ENCODE assay signal across 14 mouse cellular contexts in genomic region chr2:168115826-168116225, GRCm38 (mm10). TPM values are rescaled to one million over a fixed set of nuclear protein-coding genes. Genes with fewer than 3 reads are reported as not detected.
DNase-seq lines count a peak whose midpoint lies in the region; ATAC-seq and TF ChIP-seq lines count a peak whose summit lies in the region.
"Had no signal": no experiment of that assay in that cellular context is flagged by ENCODE, and none has a peak within 500 bp of the region (broad histone marks: within the 10 kb centered on the region; RNA-seq: fewer than 3 reads in every experiment).

No protein-coding gene starts in this region.

- H3K27ac ChIP-seq in heart, embryonic 13.5 days (replicated peaks): no peak overlapping the region
- peak overlapping the region; percentile 47; the same call in 1 of the 2 replicates for H3K27ac ChIP-seq in lung, embryonic 14.5 days (ENCODE audit: low read depth)
- peak overlapping the region; percentile 78 for H3K27ac ChIP-seq in ES-Bruce4 (ENCODE audit: insufficient read depth, low read length)
- H3K27ac ChIP-seq in embryonic facial prominence, embryonic 12.5 days: peak overlapping the region; percentile 82; the same call in 1 of the 2 replicates
- H3K27ac ChIP-seq: hindbrain, embryonic 15.5 days; liver, embryonic 15.5 days had no signal

- no peaks in the 10 kb centered on the region for H3K36me3 ChIP-seq in heart, embryonic 13.5 days
- no peaks in the 10 kb centered on the region for H3K36me3 ChIP-seq in lung, embryonic 14.5 days (ENCODE audit: insufficient read depth)
- no peaks in the 10 kb centered on the region for H3K36me3 ChIP-seq in ES-Bruce4 (ENCODE audit: control insufficient read depth, insufficient read depth, low read length, poor library complexity, severe bottlenecking)
- H3K36me3 ChIP-seq in embryonic facial prominence, embryonic 12.5 days: no peaks in the 10 kb centered on the region
- H3K36me3 ChIP-seq: hindbrain, embryonic 15.5 days; liver, embryonic 15.5 days had no signal

- no peak overlapping the region for H3K4me3 ChIP-seq in heart, embryonic 13.5 days
- no peak overlapping the region for H3K4me3 ChIP-seq in lung, embryonic 14.5 days (ENCODE audit: low read depth, low read length)
- no peak overlapping the region for H3K4me3 ChIP-seq in ES-Bruce4 (ENCODE audit: low read depth, low read length)
- H3K4me3 ChIP-seq in embryonic facial prominence, embryonic 12.5 days: no peak overlapping the region
- H3K4me3 ChIP-seq: hindbrain, embryonic 15.5 days; liver, embryonic 15.5 days had no signal

- no peak for TF ChIP-seq EP300 in ES-Bruce4 (IDR thresholded peaks at IDR 0.05; ENCODE audit: insufficient read depth, low read depth, low read length)

- WGBS in heart, embryonic 13.5 days: 78% methylated on average over 3 of the region's 3 CpGs
- 68% methylated on average over 3 of the region's 3 CpGs for whole genome bisulfite sequencing in lung, embryonic 14.5 days
- WGBS in embryonic facial prominence, embryonic 12.5 days: 80% methylated on average over 3 of the region's 3 CpGs

- ATAC-seq in heart, embryonic 13.5 days (ENCODE audit: extremely low read depth, insufficient number of reproducible peaks, low FRiP score, low TSS enrichment): no peak
- ATAC-seq in lung, embryonic 14.5 days (ENCODE audit: insufficient read depth): no peak
- no peak for ATAC-seq in embryonic facial prominence, embryonic 12.5 days (ENCODE audit: insufficient number of reproducible peaks, insufficient read depth, low FRiP score, low TSS enrichment)

- TF ChIP-seq CTCF in lung, embryonic 14.5 days (IDR thresholded peaks at IDR 0.05; ENCODE audit: low read depth): no peak
- no peak for TF ChIP-seq CTCF in ES-Bruce4 (IDR thresholded peaks at IDR 0.05; ENCODE audit: low read depth, low read length)

- no peaks in the 10 kb centered on the region for H3K9me3 ChIP-seq in heart, embryonic 13.5 days
- no peaks in the 10 kb centered on the region for H3K9me3 ChIP-seq in lung, embryonic 14.5 days (ENCODE audit: low read depth, low read length)
- no peaks in the 10 kb centered on the region for H3K9me3 ChIP-seq in ES-Bruce4 (replicated peaks; ENCODE audit: control insufficient read depth, insufficient read depth, low read length, poor library complexity, severe bottlenecking)
- H3K9me3 ChIP-seq in embryonic facial prominence, embryonic 12.5 days: no peaks in the 10 kb centered on the region
- H3K9me3 ChIP-seq: hindbrain, embryonic 15.5 days; liver, embryonic 15.5 days had no signal

- no peak overlapping the region for H3K4me2 ChIP-seq in heart, embryonic 13.5 days
- H3K4me2 ChIP-seq in lung, embryonic 14.5 days: no peak overlapping the region
- no peak overlapping the region for H3K4me2 ChIP-seq in embryonic facial prominence, embryonic 12.5 days (replicated peaks)
- H3K4me2 ChIP-seq: hindbrain, embryonic 15.5 days; liver, embryonic 15.5 days had no signal

- no peak for TF ChIP-seq POLR2A in ES-Bruce4 (IDR thresholded peaks at IDR 0.05; ENCODE audit: insufficient read depth, low read length)

- peak overlapping the region; percentile 72; the same call in 1 of the 2 replicates for H3K9ac ChIP-seq in heart, embryonic 13.5 days
- no peak overlapping the region for H3K9ac ChIP-seq in lung, embryonic 14.5 days
- no peak overlapping the region for H3K9ac ChIP-seq in ES-Bruce4 (ENCODE audit: low read depth, poor library complexity, severe bottlenecking)
- H3K9ac ChIP-seq in embryonic facial prominence, embryonic 12.5 days: no peak overlapping the region
- H3K9ac ChIP-seq: hindbrain, embryonic 15.5 days; liver, embryonic 15.5 days had no signal

- no peak for DNase-seq in heart, adult 8-10 months (ENCODE audit: low spot score)
- DNase-seq in lung, embryonic 14.5 days: no peak
- DNase-seq in lung, postnatal 4 days: no peak
- DNase-seq in spleen, adult 18-20 months: no peak
- DNase-seq: cerebellum, adult 18-20 months; heart, adult 11 months; kidney, postnatal 14 days; right cerebral cortex, postnatal 14 days; thymus, adult 2 months had no signal

- peaks cover 14% of the 10 kb centered on the region; the same call in 1 of the 2 replicates for H3K27me3 ChIP-seq in heart, embryonic 13.5 days (replicated peaks)
- no peaks in the 10 kb centered on the region; the same call in none of the 2 replicates for H3K27me3 ChIP-seq in lung, embryonic 14.5 days (ENCODE audit: insufficient read depth, low read length)
- H3K27me3 ChIP-seq in ES-Bruce4 (ENCODE audit: control insufficient read depth, insufficient read depth, low read length, poor library complexity, severe bottlenecking): no peaks in the 10 kb centered on the region
- H3K27me3 ChIP-seq in embryonic facial prominence, embryonic 12.5 days: 0 out of 2 replicates have a peak, but pooled peaks cover 7% of the 10 kb centered on the region
- H3K27me3 ChIP-seq: hindbrain, embryonic 15.5 days had no signal

- H3K4me1 ChIP-seq in heart, embryonic 13.5 days: peaks cover 27% of the 10 kb centered on the region
- 0 out of 2 replicates have a peak, but pooled peaks cover 6% of the 10 kb centered on the region for H3K4me1 ChIP-seq in lung, embryonic 14.5 days (ENCODE audit: insufficient read depth)
- H3K4me1 ChIP-seq in ES-Bruce4 (ENCODE audit: control insufficient read depth, insufficient read depth, low read length): peaks cover 15% of the 10 kb centered on the region
- peaks cover 29% of the 10 kb centered on the region for H3K4me1 ChIP-seq in embryonic facial prominence, embryonic 12.5 days

RNA-seq across cellular contexts. Expression of gene Pard6b, which starts 35.0 kb away (rescaled TPM):
- 7.3 and 7.8 TPM in 2 replicates for polyA plus RNA-seq in heart, embryonic 13.5 days (2015; fragmentation: Nextera tagmentation; extraction: Ambion mirVana)
- total RNA-seq in heart, adult 8-10 months (2022): 1 to 10 TPM; 2.3 to 2.9 (median 2.5) TPM
- polyA plus RNA-seq in lung, embryonic 14.5 days (2014; fragmentation: Nextera tagmentation; extraction: Ambion mirVana): 14.0 and 14.1 TPM in 2 replicates
- 55.0 and 55.3 TPM in 2 replicates for polyA plus RNA-seq in ES-Bruce4 (2011; ENCODE audit: insufficient read depth, insufficient read length, low read depth, missing spikeins)
- 6.0 and 6.6 TPM in 2 replicates for polyA plus RNA-seq in embryonic facial prominence, embryonic 12.5 days (2016; fragmentation: Nextera tagmentation; extraction: Ambion mirVana)
